Mouse (Mus musculus) midbrain, embryonic 16.5 days (tissue): Measurements from ENCODE around the gene Slc5a6. TPM values are rescaled to one million over a fixed set of nuclear protein-coding genes. Genes with fewer than 3 reads are reported as not detected.
A peak's percentile ranks its signal among the peaks of the same experiment; 100 is the strongest.

Experiments
- ATAC-seq: fragments of 200-750 bp; cut with Nextera tagmentation; 2 replicates; pipeline ENCODE4 v1.8.0; 2017; ENCODE audit warnings: moderate TSS enrichment
- H3K27ac ChIP-seq: fragments of 300-500 bp; sonication (generic); 2 replicates; pipeline ENCODE4 v1.5.1; 2014; ENCODE audit warnings: mild to moderate bottlenecking, low read length, mixed read lengths
- H3K27me3 ChIP-seq: fragments of 300-500 bp; sonication (generic); 2 replicates; pipeline ENCODE4 v1.6.1; 2014; ENCODE audit warnings: low read depth, low read length, mixed read lengths; ENCODE audit not compliant: control insufficient read depth, insufficient read depth
- H3K36me3 ChIP-seq: fragments of 300-500 bp; sonication (generic); 2 replicates; pipeline ENCODE4 v1.6.1; 2014; ENCODE audit warnings: mild to moderate bottlenecking, low read length, moderate library complexity, mixed read lengths; ENCODE audit not compliant: control insufficient read depth, insufficient read depth
- H3K4me1 ChIP-seq: fragments of 300-500 bp; sonication (generic); 2 replicates; pipeline ENCODE4 v1.6.1; 2014; ENCODE audit warnings: mild to moderate bottlenecking, low read length, mixed read lengths; ENCODE audit not compliant: control insufficient read depth, insufficient read depth
- H3K4me2 ChIP-seq: fragments of 300-500 bp; sonication (generic); 2 replicates; pipeline ENCODE4 v1.6.1; 2014; ENCODE audit warnings: mild to moderate bottlenecking, low read length, mixed read lengths
- H3K4me3 ChIP-seq: fragments of 300-500 bp; sonication (generic); 2 replicates; pipeline ENCODE4 v1.5.1; 2014; ENCODE audit warnings: low read depth, mild to moderate bottlenecking, low read length, moderate library complexity, mixed read lengths
- H3K9ac ChIP-seq: fragments of 300-500 bp; sonication (generic); 2 replicates; pipeline ENCODE4 v1.6.1; 2014; ENCODE audit warnings: low read depth, low read length, mixed read lengths
- H3K9me3 ChIP-seq: fragments of 300-500 bp; sonication (generic); replicated peaks from 2 replicates; pipeline ENCODE4 v1.6.1; 2014; ENCODE audit warnings: mild to moderate bottlenecking, low read length, mixed read lengths; ENCODE audit not compliant: control insufficient read depth, poor library complexity, severe bottlenecking
- WGBS: fragments of 180-500 bp; shearing (Covaris S2); extraction: QIAGEN DNeasy Blood & Tissue Kit; methylation state at CpG from one replicate; pipeline ENCODE4 v1.1.7; 2014; 5-methylcytosine and 5-hydroxymethylcytosine counted together
- polyA plus RNA-seq: library from polyadenylated mRNA; unstranded; fragments of >200 nt; fragmentation: Nextera tagmentation; extraction: Ambion mirVana; gene quantifications from 2 replicates; pipeline ENCODE4 v1.2.1, GENCODE M21; 2015

The Slc5a6 gene
- polyA plus RNA-seq, 1 experiment from 2014 or later = 29.4 TPM

DNA sequence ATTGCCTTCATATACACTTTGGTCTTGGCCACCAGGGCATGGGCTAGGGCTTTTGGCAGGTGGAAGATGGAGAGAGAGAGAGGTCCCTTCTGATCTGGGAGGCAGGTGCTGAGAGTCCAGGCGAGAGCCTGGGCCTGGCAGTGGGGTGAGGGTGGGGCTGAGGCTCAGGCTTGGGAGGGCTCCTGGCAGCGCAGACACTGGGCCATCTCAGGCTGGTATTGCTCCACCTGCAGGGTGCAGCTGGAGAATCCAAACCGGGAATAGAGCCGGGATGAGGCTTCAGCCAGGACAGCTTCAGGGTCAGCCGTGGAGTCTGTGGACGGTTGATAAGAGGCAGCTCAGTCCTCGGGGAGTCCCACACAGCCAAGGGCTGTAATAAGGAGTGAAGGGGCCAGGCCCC lies 37.9 kb upstream of the Slc5a6 start:
- no peak for ATAC-seq
- Histone ChIP-seq H3K9me3 (no peaks in the 10 kb centered on the region), H3K27ac (no peak overlapping the region), H3K27me3 (peaks cover 17% of the 10 kb centered on the region), H3K4me3 (no peak overlapping the region), H3K4me1 (peaks cover 2% of the 10 kb centered on the region), H3K9ac (0 out of 2 replicates have a peak overlapping the region, but pooled peaks have one; percentile 10), H3K4me2 (no peak overlapping the region), H3K36me3 (no peaks in the 10 kb centered on the region)
- 19% methylated on average over 7 of the region's 7 CpGs for WGBS

DNA sequence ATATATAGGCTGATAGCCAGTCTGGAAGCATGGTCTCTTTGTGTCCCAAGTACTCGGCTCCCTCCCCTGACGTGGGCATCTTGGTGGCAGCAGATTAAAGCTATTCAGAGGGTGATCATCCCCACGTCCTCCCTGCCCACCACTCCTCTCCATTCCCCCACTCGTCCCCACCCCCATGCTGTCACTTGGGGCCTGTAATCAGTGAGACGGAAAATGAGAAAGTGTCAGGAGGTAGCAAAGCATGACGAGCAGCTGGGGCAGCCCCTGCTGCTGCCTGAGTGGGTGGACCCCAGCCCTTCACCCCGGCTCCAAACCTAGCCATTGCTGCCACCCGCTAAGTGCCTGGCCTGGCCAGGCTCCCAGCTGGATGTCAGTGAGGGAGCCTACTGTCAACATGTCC lies 35.2 kb upstream of the Slc5a6 start:
- 6% methylated on average over 7 of the region's 8 CpGs for WGBS

DNA sequence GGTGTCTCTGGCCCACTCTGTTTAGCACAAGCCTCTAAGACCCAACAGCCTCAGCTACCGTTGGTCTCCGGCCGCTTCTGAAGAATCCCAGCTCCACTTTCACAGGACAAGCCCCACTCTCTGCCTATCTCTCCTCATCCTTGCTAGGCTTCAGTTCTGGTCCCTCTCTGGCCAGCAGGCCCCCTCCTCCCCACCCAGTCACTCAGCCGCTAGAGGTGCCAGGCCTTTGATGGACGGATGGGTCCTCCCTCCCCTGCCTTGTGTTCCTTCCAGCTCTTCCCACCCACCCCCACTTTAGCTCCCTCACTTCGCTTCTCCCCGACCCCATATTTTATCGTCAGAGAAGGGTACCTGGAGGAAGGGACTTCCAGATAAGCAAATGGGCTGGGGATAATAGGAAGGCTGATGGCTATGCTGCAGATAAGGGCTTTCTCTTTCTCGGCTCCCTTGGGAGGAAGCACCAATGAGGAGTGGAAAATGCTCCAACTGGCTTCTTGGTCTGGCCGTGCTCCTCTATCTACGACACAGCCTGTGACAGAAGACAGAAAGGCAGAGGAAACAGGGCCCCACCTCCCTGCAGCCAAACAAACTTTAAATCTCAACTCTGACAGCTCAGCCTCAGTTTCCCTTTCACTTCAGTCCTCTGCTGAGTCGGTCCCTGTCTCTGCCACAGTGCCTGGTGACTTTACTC lies 34.4 kb upstream of the Slc5a6 start:
- Histone ChIP-seq H3K36me3 (no peaks in the 10 kb centered on the region), H3K4me3 (no peak overlapping the region), H3K9me3 (no peaks in the 10 kb centered on the region), H3K9ac (no peak overlapping the region), H3K27me3 (no peaks in the 10 kb centered on the region), H3K4me1 (peaks cover 2% of the 10 kb centered on the region), H3K27ac (peak overlapping the region; percentile 18; the same call in 1 of the 2 replicates), H3K4me2 (no peak overlapping the region)
- ATAC-seq = 0 out of 2 replicates have a peak, but pooled peaks have one; percentile 16
- WGBS = 35% methylated on average over 12 of the region's 12 CpGs

More for the DNA sequence above, 35.2 kb upstream of the Slc5a6 start:
- no peak overlapping the region for H3K4me2 ChIP-seq
- peaks cover 2% of the 10 kb centered on the region for H3K4me1 ChIP-seq
- H3K9ac ChIP-seq = no peak overlapping the region
- H3K36me3 ChIP-seq = no peaks in the 10 kb centered on the region
- no peak overlapping the region for H3K27ac ChIP-seq
- no peak overlapping the region for H3K4me3 ChIP-seq
- H3K9me3 ChIP-seq = no peaks in the 10 kb centered on the region
- ATAC-seq = peak; percentile 37; the same call in 1 of the 2 replicates
- H3K27me3 ChIP-seq = no peaks in the 10 kb centered on the region; the same call in 1 of the 2 replicates

DNA sequence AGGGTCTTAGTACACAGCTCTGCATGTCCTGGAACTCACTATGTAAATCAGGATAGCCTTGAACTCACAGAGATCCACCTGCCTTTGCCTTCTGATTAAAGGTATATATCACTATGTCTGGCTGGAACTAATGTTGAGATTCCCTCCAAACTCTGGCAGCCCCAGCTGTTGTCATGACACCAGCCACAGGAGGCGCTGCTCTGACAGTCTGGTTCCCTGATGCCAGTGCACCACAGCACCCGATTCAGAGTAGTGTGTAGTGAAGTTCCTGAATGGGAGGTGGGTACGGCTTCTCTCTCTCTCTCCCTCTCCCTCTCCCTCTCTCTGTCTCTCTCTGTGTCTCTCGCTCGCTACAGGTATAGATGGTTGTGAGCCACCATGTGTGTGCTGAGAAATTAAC lies 33.6 kb upstream of the Slc5a6 start:
- Histone ChIP-seq H3K9me3 (no peaks in the 10 kb centered on the region), H3K36me3 (no peaks in the 10 kb centered on the region), H3K4me3 (no peak overlapping the region), H3K27ac (no peak overlapping the region), H3K4me1 (peaks cover 2% of the 10 kb centered on the region), H3K27me3 (no peaks in the 10 kb centered on the region), H3K4me2 (no peak overlapping the region), H3K9ac (no peak overlapping the region)
- ATAC-seq = 0 out of 2 replicates have a peak, but pooled peaks have one; percentile 22
- 11% methylated on average over 5 of the region's 5 CpGs for WGBS

DNA sequence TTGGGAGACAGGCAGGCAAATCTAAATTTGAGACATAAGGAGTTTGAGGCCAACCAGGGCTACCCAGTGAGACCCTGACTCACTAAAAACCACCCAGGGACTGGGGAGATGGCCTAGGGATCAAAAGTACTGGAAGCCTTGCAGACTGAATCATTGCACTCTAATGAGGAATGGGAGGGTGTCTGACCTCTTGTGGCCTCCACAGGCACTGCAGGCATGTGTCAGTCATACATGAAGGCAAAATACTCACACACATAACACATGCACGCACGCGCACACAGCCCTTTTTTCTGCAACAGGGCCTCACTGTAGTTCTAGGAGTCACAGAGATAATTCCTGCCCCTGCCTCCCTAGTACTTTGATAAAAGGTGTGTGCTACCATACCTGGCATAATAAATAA lies 32.7 kb upstream of the Slc5a6 start:
- 75% methylated on average over 3 of the region's 3 CpGs for WGBS
- H3K9me3 ChIP-seq = no peaks in the 10 kb centered on the region
- peaks cover 2% of the 10 kb centered on the region for H3K4me1 ChIP-seq
- no peak for ATAC-seq
- H3K36me3 ChIP-seq = 0 out of 2 replicates have a peak, but pooled peaks cover 2% of the 10 kb centered on the region
- no peaks in the 10 kb centered on the region for H3K27me3 ChIP-seq
- no peak overlapping the region for H3K4me3 ChIP-seq
- no peak overlapping the region for H3K4me2 ChIP-seq
- H3K9ac ChIP-seq = no peak overlapping the region
- no peak overlapping the region for H3K27ac ChIP-seq

DNA sequence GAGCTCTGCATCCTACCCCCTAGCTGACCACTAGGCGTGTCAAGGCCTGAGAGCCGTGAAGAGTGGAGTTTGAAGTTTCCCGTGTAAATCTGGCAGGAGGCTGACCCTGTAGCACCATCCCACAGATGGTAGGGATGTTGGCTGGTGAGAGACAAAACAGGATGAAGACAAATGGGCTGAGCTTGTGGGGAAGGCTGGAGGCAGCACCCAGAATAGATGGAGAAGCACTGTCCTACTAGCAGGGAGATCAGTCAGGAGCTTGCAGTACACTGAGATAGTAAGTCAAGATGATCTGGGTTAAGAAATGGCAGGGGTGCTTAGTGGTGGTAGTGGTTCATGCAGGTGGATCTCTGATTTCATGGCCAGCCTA lies 32.1 kb upstream of the Slc5a6 start:
- no peak overlapping the region for H3K9ac ChIP-seq
- no peak overlapping the region for H3K4me2 ChIP-seq
- peaks cover 5% of the 10 kb centered on the region; the same call in 1 of the 2 replicates for H3K36me3 ChIP-seq
- H3K27ac ChIP-seq = no peak overlapping the region
- H3K4me3 ChIP-seq = no peak overlapping the region
- WGBS = 74% methylated on average over 3 of the region's 3 CpGs
- H3K4me1 ChIP-seq = peaks cover 2% of the 10 kb centered on the region
- no peaks in the 10 kb centered on the region for H3K27me3 ChIP-seq
- no peaks in the 10 kb centered on the region for H3K9me3 ChIP-seq
- no peak for ATAC-seq

DNA sequence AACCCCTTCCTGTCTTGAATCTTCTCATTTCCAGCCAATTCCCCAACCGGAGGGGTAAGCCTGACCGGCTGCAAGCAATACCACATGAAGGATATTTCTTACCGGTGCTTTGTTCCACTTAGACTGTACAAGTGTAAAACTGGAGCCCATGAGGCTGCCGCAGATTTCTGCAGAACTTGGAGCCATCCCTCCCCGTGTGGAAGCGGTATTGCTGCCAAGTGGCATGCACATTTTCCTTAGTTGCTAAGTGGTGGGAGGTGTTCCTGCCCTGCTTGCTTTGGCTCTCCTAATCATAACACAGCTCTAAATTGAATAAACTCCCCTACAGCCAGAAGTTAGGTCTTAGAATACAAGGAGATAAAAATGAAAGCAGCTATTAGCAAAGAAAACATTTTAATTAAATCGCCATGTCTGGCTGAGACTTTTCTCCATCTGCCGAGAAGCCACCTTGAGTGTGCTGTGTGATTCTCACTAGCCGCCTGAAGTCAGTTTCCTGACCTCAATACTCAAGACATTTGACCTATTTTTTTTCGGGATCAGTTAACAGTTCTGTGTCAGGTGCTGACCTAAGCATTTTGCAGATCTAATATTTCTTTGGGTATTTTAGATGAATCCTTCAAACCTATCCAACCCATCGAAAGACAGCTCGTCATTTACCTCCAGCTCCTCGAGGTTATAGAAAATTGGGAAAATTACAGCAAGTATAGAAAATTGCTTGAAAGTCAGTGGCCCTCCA lies 31.5 kb upstream of the Slc5a6 start:
- Histone ChIP-seq H3K9ac (no peak overlapping the region), H3K27ac (no peak overlapping the region), H3K27me3 (no peaks in the 10 kb centered on the region), H3K4me1 (peaks cover 2% of the 10 kb centered on the region), H3K36me3 (peaks cover 10% of the 10 kb centered on the region), H3K9me3 (no peaks in the 10 kb centered on the region), H3K4me3 (no peak overlapping the region), H3K4me2 (no peak overlapping the region)
- WGBS = 86% methylated on average over 13 of the region's 13 CpGs
- ATAC-seq = no peak

DNA sequence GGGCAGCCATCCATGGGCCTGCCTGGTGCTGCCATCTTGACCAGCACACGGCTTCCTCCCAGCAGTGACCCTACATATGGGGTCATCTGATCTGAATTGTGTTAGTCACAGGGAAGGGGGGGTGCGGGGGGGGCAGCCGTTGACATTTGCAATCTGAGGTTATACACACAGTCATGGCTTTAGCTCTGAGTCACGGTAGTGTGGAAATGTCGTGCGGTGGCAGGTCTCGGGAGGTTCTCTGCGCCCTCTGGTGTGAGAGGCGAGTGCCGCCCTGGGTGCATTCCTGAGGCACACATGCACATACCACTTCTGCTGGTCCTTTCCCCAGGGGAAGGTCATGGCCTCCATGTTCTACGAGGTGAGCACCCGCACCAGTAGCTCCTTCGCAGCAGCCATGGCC lies 27.6 kb upstream of the Slc5a6 start:
- ATAC-seq = no peak
- Histone ChIP-seq H3K27ac (no peak overlapping the region), H3K9ac (no peak overlapping the region), H3K4me3 (no peak overlapping the region), H3K36me3 (peaks cover 40% of the 10 kb centered on the region), H3K27me3 (no peaks in the 10 kb centered on the region), H3K4me2 (no peak overlapping the region), H3K4me1 (no peaks in the 10 kb centered on the region), H3K9me3 (no peaks in the 10 kb centered on the region)
- whole genome bisulfite sequencing = 91% methylated on average over 13 of the region's 13 CpGs

DNA sequence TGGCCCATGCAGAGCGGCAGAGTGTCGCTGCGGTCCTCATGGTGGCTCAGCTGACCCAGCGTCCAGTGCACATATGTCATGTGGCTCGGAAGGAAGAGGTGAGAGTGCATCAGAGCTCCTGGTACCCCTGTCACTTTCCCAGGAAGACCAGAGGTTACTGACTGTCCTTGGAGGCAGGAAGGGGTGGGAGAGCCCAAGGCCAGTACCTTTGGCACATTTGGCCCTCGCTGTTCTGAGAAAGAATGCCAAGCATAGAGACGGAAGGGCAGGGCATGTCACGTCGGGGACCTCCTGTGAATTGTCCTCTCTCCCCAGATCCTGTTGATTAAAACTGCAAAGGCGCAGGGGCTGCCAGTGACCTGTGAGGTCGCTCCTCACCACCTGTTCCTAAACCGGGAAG lies 24.5 kb upstream of the Slc5a6 start:
- Histone ChIP-seq H3K36me3 (peaks cover 56% of the 10 kb centered on the region), H3K27me3 (no peaks in the 10 kb centered on the region), H3K4me2 (no peak overlapping the region), H3K9me3 (no peaks in the 10 kb centered on the region), H3K9ac (no peak overlapping the region), H3K4me3 (no peak overlapping the region), H3K27ac (no peak overlapping the region), H3K4me1 (no peaks in the 10 kb centered on the region)
- ATAC-seq = no peak
- 94% methylated on average over 12 of the region's 12 CpGs for WGBS
